Mouse (Mus musculus) cerebellum, postnatal 36 days (tissue): ENCODE results near the gene Smim5.
"Not testable (repeated sequence)": the region's sequence is repeated elsewhere in the genome, so short reads cannot be mapped to it uniquely, and the experiment has no call there.

ENCODE experiments used
- DNase-seq, 2 experiments: peaks; one replicate each; pipeline ENCODE4 v3.0.0; 2021 to 2022; ENCODE audit warnings: mixed read lengths in 2 of 2

Smim5 gene

DNA sequence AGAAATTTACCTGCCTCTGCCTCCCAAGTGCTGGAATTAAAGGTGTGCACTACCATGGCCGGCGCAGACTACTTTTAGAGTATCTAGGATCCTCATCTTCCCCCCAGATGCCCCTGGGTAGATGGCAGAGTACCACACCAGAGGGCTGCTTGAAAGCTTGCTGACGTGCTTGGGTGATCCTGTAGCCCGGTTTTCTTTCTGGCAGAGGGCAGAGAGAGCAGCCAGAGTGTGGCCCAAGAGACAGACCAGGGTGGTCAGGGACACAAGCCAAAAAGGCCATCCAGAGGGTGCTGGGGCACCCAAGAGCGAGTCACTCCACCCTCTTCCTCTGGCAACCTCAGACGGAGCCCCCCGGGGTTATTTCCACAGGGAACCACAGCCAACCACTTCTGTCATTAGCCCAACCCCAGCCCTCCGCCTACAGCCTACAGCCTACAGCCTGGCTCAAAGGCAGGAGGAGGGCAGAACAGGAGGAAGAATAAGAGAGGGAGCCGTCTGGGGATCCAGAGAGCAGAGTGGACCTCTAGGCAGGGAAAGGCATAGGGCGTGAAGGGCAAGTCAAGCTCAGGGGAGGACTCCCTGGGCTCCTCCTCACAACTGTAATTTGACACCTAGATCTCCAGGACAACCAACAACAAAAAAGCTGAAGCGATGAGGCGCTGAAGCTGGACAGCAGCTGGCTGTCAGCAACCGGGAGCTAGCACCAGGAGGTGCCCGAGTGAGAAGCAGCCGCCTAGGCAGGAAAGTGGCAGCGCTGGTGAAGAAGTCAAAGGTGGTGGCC, at the start of gene Smim5:
Gene Smim5, plus strand, starts transcription at position 481 of the 781 bp plus-strand sequence.
- no peak for DNase-seq

- DNase-seq = no peak
Measured at GRCm38 (mm10) chr11:115854674-115855073, 45.1 kb upstream of the Smim5 start.

DNA sequence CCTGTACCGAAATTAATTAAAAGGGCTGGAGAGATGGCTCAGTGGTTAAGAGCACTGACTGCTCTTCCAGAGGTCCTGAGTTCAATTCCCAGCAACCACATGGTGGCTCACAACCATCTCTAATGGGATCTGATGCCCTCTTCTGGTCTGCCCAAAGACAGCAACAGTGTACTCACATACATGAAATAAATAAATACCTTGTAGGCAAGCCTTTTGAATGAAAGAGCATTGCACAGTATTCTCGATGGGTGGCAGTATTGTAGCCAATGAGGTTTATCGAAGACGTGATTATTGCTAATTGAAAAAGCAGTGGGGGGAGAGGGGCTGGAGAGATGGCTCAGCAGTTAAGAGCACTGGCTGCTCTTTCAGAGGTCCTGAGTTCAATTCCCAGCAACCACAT, 42.6 kb upstream of the Smim5 start:
- not testable (repeated sequence) for DNase-seq

DNA sequence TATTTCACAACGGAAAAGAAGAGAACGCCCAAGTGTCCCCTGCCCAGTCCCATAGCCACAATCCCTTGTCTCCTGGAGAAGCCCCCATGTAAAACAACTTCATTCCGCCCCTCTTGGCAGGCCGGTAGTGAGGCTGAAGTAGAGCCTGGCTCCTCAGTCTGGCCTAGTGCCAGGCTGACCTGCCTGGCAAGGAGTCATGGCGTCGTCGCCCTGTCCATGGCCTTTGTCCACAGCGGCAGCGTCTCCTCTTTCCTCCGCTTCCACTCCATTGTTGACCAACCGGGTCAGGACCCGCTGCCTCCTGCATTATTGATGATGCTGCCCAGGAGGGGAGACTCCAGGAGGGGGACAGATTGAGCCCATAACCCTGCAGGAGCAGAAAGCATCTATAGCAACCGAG, 41.8 kb upstream of the Smim5 start:
- no peak for DNase-seq

DNA sequence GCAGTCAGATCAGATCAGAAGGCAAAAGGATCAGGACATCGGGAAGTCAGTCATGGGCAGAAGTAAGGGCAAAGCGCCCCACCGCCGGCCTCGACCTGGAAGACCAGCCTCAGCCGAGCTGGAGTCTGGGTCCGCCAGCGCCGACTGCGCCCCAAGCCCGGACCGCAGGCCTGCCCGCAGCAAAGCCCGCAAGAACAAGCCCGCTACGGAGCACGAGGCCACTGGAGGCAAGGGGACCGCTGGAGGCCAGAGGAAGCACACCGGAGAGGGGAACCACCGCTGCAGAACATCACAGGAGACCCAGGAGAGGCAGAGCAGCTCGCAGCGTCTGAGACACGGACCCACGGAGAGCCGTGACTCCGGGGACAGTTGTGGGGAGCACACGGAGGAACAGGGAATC, 41.4 kb upstream of the Smim5 start, which contains the start of gene Myo15b:
Gene Myo15b, plus strand, starts transcription at position 53 of the 400 bp plus-strand sequence.
- no peak for DNase-seq

- DNase-seq = peak; percentile 67 to 75
Measured at GRCm38 (mm10) chr11:115859143-115859945, 40.4 kb upstream of the Smim5 start.

GRCm38 (mm10) chr11:115863895-115864294, 35.9 kb upstream of the Smim5 start:
- no peak for DNase-seq

DNA sequence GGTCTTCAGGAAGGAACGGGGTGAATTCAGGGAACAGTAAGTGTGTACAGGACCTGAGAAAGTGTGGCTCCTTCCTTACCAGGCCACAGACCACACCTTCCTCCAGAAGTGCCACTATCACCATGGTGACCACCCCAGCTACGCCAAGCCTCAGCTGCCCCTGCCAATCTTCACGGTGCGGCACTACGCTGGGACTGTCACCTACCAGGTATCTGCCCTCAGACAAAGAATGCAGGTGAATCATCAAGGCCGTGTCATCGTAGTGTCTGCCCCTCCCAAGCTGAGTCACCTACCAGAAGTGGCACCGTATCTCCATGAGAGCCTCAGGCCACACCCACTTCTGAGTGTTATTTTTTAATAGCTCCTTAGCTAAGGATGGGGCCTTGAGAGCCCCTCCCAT, 30.4 kb upstream of the Smim5 start:
- DNase-seq = no peak

DNA sequence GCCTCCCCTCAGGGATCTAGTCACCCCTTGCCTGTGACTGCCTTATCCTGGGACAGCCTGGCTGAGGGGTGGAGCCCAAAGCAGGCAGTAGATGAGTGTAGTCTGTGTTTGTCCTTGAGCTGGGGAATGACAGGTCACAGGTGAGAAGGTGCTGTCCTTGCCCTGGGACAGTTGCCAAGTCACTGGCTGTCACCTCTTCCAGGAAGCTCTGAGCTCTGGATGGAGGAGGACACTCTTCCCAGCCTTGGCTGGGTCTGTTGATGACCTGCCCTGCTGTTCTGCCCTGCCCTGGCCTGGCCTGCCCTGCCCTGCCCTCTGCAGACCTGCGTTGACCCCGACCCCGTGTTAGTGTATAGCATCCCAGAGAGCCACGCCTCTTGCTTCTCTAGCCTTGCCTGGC, 27.3 kb upstream of the Smim5 start:
- DNase-seq = no peak

- no peak for DNase-seq
Measured at GRCm38 (mm10) chr11:115875935-115876334, 23.8 kb upstream of the Smim5 start.

- no peak for DNase-seq
Measured at GRCm38 (mm10) chr11:115876438-115876837, 23.3 kb upstream of the Smim5 start.

DNA sequence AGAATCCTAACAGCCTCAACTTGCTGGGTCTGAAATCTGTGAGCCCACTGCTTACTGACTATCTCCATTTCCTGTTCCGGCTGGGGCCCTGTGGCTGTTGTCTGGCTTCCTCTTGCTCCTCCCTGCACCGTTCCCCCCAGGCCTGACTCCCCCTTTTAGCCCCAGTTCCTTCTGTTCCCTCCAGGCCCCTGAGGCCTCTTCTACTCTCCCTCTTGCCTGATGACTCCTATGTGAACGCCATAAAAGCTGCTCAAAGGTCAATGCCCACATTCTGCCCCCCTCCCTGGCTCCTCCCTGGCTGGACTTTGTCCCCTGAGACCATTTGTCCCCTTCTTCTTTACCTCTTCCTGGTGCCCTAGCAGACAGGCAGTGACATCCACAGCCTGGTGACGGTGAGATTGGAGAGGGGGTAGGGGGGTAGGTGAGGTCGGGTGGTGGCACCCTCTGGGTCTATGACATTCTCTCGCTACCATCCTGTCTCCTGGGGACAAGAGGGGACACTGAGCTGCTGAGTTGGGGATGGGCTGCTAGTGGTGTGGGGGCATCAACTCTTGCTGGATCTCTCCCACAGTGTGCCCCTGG, 22.5 kb upstream of the Smim5 start:
- no peak for DNase-seq

DNA sequence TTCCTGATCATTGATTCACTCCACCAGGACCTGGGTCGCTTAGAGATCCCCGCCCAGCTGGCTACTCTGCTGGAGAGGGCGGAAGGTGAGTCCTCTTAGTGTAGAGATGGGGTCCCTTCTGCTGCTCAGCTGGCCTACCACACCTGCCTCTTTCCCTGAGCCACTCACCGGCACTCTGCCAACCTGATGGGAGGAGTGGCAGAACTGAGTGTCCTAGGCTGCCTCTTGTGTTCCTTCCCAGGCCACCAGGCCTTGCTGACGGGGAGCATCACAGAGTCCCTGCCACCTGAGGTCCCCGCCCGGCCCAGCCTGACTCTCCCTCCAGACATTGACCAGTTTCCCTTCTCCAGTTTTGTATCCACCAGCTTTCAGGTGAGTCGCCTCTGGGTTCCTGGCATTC, 21.7 kb upstream of the Smim5 start:
- no peak for DNase-seq

GRCm38 (mm10) chr11:115881002-115881401, 18.8 kb upstream of the Smim5 start:
- DNase-seq = no peak

- no peak for DNase-seq
Measured at GRCm38 (mm10) chr11:115883251-115883650, 16.5 kb upstream of the Smim5 start.

DNA sequence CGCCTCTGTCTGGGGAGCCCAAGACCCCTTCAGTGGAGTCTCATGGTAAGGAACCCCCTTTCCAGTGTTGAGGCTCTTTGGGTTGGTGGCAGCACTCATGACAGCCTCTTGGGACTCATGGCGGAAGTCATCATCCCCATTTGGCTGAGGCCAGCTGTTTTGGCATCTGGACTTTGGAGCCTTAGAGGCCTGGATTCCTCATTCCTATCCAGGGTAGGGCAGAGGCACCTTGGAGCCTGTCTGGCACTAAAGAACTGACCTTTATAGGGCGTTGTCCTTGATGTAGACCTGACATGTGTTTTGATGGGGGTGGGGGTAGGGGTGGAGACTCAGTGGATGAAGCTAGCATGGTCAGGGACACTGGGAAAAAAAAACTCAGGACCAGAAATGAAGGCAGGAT, 15.4 kb upstream of the Smim5 start:
- DNase-seq = no peak

DNA sequence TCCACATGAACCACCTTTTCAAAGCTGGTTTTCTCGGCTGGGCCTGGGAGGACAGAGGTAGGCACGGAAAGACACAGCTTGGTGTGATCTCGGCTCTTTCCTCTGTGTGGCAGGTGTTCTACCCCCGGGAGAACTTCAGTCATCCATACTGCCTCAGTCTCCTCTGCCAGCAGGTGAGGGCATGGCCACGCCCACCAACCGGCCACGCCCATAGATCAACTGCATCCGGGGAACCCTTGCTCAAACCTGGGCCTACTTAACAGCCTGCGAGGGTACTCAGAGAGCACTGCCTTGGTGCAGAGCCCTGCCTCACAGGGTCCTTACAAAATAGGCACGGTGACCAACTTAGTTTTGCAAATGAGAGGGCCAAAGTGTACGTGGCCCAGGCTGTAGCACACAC, 14.5 kb upstream of the Smim5 start:
- DNase-seq = no peak

- no peak for DNase-seq
Measured at GRCm38 (mm10) chr11:115886446-115886845, 13.3 kb upstream of the Smim5 start.

- no peak for DNase-seq
Measured at GRCm38 (mm10) chr11:115888020-115888419, 11.7 kb upstream of the Smim5 start.

DNA sequence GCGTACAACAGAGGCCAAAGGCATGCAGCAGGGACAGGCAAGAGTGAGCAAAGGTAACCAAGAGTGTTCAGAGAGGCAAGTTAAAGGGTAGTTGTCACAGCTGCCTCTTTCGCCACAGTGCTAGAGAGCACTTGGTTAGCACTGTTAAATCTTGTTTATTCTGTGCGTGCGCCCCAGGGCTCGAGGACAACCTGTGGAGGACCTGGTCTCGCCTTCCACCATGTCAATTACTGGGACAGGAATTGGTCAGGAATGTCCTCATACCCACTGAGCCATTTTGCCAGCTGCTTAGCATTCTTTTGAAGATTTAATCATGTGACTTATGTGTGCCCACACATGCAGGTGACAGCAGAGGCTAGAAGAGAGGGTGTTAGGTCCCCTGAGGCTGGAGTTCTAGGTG, 10.6 kb upstream of the Smim5 start:
- DNase-seq = no peak

DNA sequence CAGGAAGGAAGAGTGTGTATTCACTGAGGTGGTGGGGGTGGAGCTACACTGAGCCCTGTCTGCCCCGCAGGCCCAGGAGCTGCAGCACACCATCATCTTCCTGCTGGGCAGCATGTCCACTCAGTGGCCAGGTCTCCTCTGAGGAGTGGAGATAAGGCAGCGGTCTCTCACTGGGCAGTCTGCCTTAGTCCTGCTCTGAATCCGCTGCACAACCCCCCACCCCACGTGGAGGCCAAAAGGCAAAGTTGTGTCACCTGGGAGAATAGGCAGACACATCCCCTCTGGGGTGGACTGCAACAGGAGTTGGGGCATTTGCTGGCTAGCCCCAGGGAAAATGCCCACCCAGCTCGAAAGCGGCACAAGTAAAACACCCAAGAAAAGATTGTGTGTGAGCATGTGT, 7.6 kb upstream of the Smim5 start:
- DNase-seq = no peak

DNA sequence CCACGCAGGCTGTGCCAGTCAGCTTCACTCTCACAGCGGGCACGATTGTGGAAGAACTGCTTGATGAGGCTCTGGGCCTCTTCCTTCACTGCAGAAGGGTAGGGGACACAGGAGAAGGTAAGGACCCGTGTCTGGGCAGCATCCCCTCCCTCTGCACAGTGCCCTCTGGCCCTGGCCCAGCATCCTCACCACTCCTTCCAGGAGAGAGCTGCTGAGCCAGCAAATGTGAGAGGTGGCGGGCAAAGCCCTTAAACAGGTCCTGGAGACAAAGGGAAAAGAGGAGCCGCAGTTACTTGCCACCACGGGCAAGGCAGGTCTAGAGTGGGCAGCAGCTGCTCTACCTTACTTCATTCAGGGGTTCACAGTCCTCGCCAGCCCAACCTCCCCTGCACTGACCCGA, 6.7 kb upstream of the Smim5 start:
- no peak for DNase-seq

GRCm38 (mm10) chr11:115894755-115895520, 4.8 kb upstream of the Smim5 start:
- DNase-seq = peak; percentile 40 to 55
